Mouse (Mus musculus): ENCODE results near the gene Obox6. TPM values are rescaled to one million over a fixed set of nuclear protein-coding genes. Genes with fewer than 3 reads are reported as not detected.

Gene Obox6
- not detected in 2 replicates for polyA plus RNA-seq (2012; ENCODE audit: insufficient read depth, insufficient read length, missing spikeins)

- Histone ChIP-seq H3K27ac (replicated peaks; ENCODE audit: low read depth, low read length) (no peak within 1 kb of the TSS), H3K4me1 (ENCODE audit: control insufficient read depth, insufficient read depth, insufficient read length, low read length) (no peaks in the 10 kb centered on the region), H3K4me3 (ENCODE audit: insufficient read depth, low read depth, low read length) (no peak within 1 kb of the TSS)
Measured at GRCm38 (mm10) chr7:15839578-15839977, at the start of gene Obox6. Gene Obox6, minus strand, starts transcription at chr7:15839678.

GRCm38 (mm10) chr7:15884127-15884526 is 44.6 kb upstream of the Obox6 start:
- Histone ChIP-seq H3K4me3 (ENCODE audit: insufficient read depth, low read depth, low read length) (no peak overlapping the region), H3K4me1 (ENCODE audit: control insufficient read depth, insufficient read depth, insufficient read length, low read length) (no peaks in the 10 kb centered on the region), H3K27ac (replicated peaks; ENCODE audit: low read depth, low read length) (no peak overlapping the region)

- H3K27ac ChIP-seq (replicated peaks; ENCODE audit: low read depth, low read length) = no peak within 1 kb of the TSS
- no peaks in the 10 kb centered on the region for H3K4me1 ChIP-seq (ENCODE audit: control insufficient read depth, insufficient read depth, insufficient read length, low read length)
- H3K4me3 ChIP-seq (ENCODE audit: insufficient read depth, low read depth, low read length) = no peak within 1 kb of the TSS
Measured at GRCm38 (mm10) chr7:15882317-15882716, 42.8 kb upstream of the Obox6 start, which contains the start of gene Crxos. Gene Crxos, plus strand, starts transcription at chr7:15882617.

- Histone ChIP-seq H3K27ac (replicated peaks; ENCODE audit: low read depth, low read length) (no peak overlapping the region), H3K4me1 (ENCODE audit: control insufficient read depth, insufficient read depth, insufficient read length, low read length) (no peaks in the 10 kb centered on the region), H3K4me3 (ENCODE audit: insufficient read depth, low read depth, low read length) (no peak overlapping the region)
Measured at GRCm38 (mm10) chr7:15881831-15882230, 42.4 kb upstream of the Obox6 start.

GRCm38 (mm10) chr7:15881388-15881787 is 41.9 kb upstream of the Obox6 start:
- no peak overlapping the region for H3K4me3 ChIP-seq (ENCODE audit: insufficient read depth, low read depth, low read length)
- no peaks in the 10 kb centered on the region for H3K4me1 ChIP-seq (ENCODE audit: control insufficient read depth, insufficient read depth, insufficient read length, low read length)
- no peak overlapping the region for H3K27ac ChIP-seq (replicated peaks; ENCODE audit: low read depth, low read length)

- Histone ChIP-seq H3K4me3 (ENCODE audit: insufficient read depth, low read depth, low read length) (no peak within 1 kb of the TSS), H3K4me1 (ENCODE audit: control insufficient read depth, insufficient read depth, insufficient read length, low read length) (no peaks in the 10 kb centered on the region), H3K27ac (replicated peaks; ENCODE audit: low read depth, low read length) (no peak within 1 kb of the TSS)
Measured at GRCm38 (mm10) chr7:15879756-15880155, 40.3 kb upstream of the Obox6 start, which contains the start of gene Crx. Gene Crx, minus strand, starts transcription at chr7:15879968.

- H3K4me3 ChIP-seq (ENCODE audit: insufficient read depth, low read depth, low read length) = no peak overlapping the region
- no peak overlapping the region for H3K27ac ChIP-seq (replicated peaks; ENCODE audit: low read depth, low read length)
- H3K4me1 ChIP-seq (ENCODE audit: control insufficient read depth, insufficient read depth, insufficient read length, low read length) = no peaks in the 10 kb centered on the region
Measured at GRCm38 (mm10) chr7:15864104-15864503, 24.6 kb upstream of the Obox6 start.

GRCm38 (mm10) chr7:15859657-15860056 is 20.2 kb upstream of the Obox6 start:
- no peak overlapping the region for H3K4me3 ChIP-seq (ENCODE audit: insufficient read depth, low read depth, low read length)
- no peak overlapping the region for H3K27ac ChIP-seq (replicated peaks; ENCODE audit: low read depth, low read length)
- H3K4me1 ChIP-seq (ENCODE audit: control insufficient read depth, insufficient read depth, insufficient read length, low read length) = no peaks in the 10 kb centered on the region

Other genes with a start within 250 kb of the Obox6 start
- not detected in 2 replicates for gene Obox3, start 199.8 kb downstream of the Obox6 start, polyA plus RNA-seq (2012; ENCODE audit: insufficient read depth, insufficient read length, missing spikeins)
- not detected in 2 replicates for gene Obox5, start 89.5 kb downstream of the Obox6 start, polyA plus RNA-seq (2012; ENCODE audit: insufficient read depth, insufficient read length, missing spikeins)
- gene Crx, start 40.3 kb upstream of the Obox6 start, polyA plus RNA-seq (2012; ENCODE audit: insufficient read depth, insufficient read length, missing spikeins) = not detected in 2 replicates
- gene Crxos, start 42.9 kb upstream of the Obox6 start, polyA plus RNA-seq (2012; ENCODE audit: insufficient read depth, insufficient read length, missing spikeins) = not detected in 2 replicates
- 320 and 478 TPM in 2 replicates for gene Selenow, start 82.7 kb upstream of the Obox6 start, polyA plus RNA-seq (2012; ENCODE audit: insufficient read depth, insufficient read length, missing spikeins)
- gene Nop53, start 106.4 kb upstream of the Obox6 start, polyA plus RNA-seq (2012; ENCODE audit: insufficient read depth, insufficient read length, missing spikeins) = 86.7 and 98.8 TPM in 2 replicates
- 141 and 148 TPM in 2 replicates for gene Ehd2, start 127.9 kb upstream of the Obox6 start, polyA plus RNA-seq (2012; ENCODE audit: insufficient read depth, insufficient read length, missing spikeins)
- 6.1 and 7.4 TPM in 2 replicates for gene Bicra, start 208.2 kb upstream of the Obox6 start, polyA plus RNA-seq (2012; ENCODE audit: insufficient read depth, insufficient read length, missing spikeins)
- not detected in 2 replicates for gene Zfp541, start 222.1 kb upstream of the Obox6 start, polyA plus RNA-seq (2012; ENCODE audit: insufficient read depth, insufficient read length, missing spikeins)